Mouse (Mus musculus) lung, postnatal 0 days (tissue): ENCODE data around the gene Ctdsp1.

Experiments
- CTCF ChIP-seq: IDR thresholded peaks from 2 replicates; pipeline ENCODE4 v1.5.1; 2016; ENCODE audit warnings: antibody characterized with exemption, mild to moderate bottlenecking
- EP300 ChIP-seq: IDR thresholded peaks from 2 replicates; pipeline ENCODE4 v1.6.1; 2016; ENCODE audit warnings: antibody characterized with exemption, mild to moderate bottlenecking, control low read depth

GRCm38 (mm10) chr1:74341898-74342297, 49.4 kb upstream of the Ctdsp1 start:
- TF ChIP-seq CTCF: no peak
- no peak for TF ChIP-seq EP300
